Mouse (Mus musculus) thymus, adult 2 months (tissue): ENCODE measurements at regions not wholly inside any gene's neighbourhood (a gene's known extent, or its start where the extent isn't known, plus 50 kb on each side); places are given as distances from the start of the nearest gene placed in this dataset.

ENCODE experiments used
- CTCF ChIP-seq: fragments of 200-500 bp; IDR thresholded peaks from 2 replicates; pipeline ENCODE4 v1.5.1; 2012; ENCODE audit warnings: mild to moderate bottlenecking, control low read depth, low read length, moderate library complexity, borderline replicate concordance; ENCODE audit not compliant: control insufficient read depth, poor library complexity, insufficient read depth; ENCODE audit errors: extremely low read depth
- POLR2A ChIP-seq: fragments of 200-500 bp; IDR thresholded peaks from 2 replicates; pipeline ENCODE4 v1.6.1; 2012; ENCODE audit warnings: mild to moderate bottlenecking, low read length, control low read depth, moderate library complexity; ENCODE audit not compliant: control insufficient read depth, poor library complexity, insufficient read depth; ENCODE audit errors: extremely low read depth

DNA sequence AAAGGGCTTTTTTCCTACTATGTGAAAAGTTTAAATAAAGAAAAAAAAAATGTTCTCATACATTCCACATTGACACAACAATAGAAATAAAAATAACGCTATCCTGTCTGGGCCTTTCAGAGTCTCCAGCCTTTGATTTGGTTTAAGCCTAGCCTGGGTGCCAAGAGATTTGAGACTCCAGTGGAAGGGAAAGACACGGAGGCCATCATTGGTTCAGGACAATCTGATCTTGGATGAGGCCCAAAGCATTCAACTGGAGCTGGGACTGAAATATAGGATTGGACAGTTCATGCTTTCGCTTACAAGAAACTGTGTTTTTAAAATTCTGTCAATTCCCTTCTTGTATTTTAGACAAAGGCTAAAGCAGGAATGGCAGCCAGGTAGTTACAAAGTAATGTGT, 294.7 kb upstream of the Cited2 start:
- no peak for TF ChIP-seq CTCF
- no peak for TF ChIP-seq POLR2A
